Mouse (Mus musculus): ENCODE results near the gene Epb41l5.

The Epb41l5 gene

GRCm38 (mm10) chr1:119501881-119502280 lies 146.9 kb downstream of the Epb41l5 start:
- DNase-seq (ENCODE audit: low spot score in 2 of 2), result no peak

- no peak for DNase-seq (ENCODE audit: low spot score in 2 of 2)
These were observed 149.3 kb downstream of the Epb41l5 start for GRCm38 (mm10) chr1:119499456-119499855.

GRCm38 (mm10) chr1:119498536-119499231 lies 150.1 kb downstream of the Epb41l5 start:
- no peak for DNase-seq (ENCODE audit: low spot score in 2 of 2)

- DNase-seq (ENCODE audit: low spot score in 2 of 2), result no peak
These were observed 151.3 kb downstream of the Epb41l5 start for GRCm38 (mm10) chr1:119497346-119498004.

- no peak for DNase-seq (ENCODE audit: low spot score in 2 of 2)
These were observed 153.4 kb downstream of the Epb41l5 start for GRCm38 (mm10) chr1:119495396-119495775.
